Mouse (Mus musculus) kidney, adult 10 weeks (tissue): ENCODE measurements around the gene Gm3839. TPM values are rescaled to one million over a fixed set of nuclear protein-coding genes. Genes with fewer than 3 reads are reported as not detected.

Experiments
- polyA plus RNA-seq: library from polyadenylated mRNA; stranded (reverse); fragments of 350-450 nt; fragmentation: Illumina TruSeq; extraction: RNeasy Lipid Tissue Mini Kit (QIAGEN cat#74804); gene quantifications from one replicate; pipeline ENCODE4 v1.2.3, GENCODE M21; 2014; ENCODE audit warnings: low read depth, low replicate concordance

Gm3839 gene
- 2.8 TPM for polyA plus RNA-seq

GRCm38 (mm10) chr14:11356626-11357025 is at the start of gene Gm3839:
Gene Gm3839, minus strand, starts transcription at chr14:11356726.

Other genes starting within 250 kb of the Gm3839 start
- gene Fhit, start 194.7 kb downstream of the Gm3839 start, polyA plus RNA-seq = 10.4 TPM
- 68.8 TPM for gene Ptprg, start 196.8 kb upstream of the Gm3839 start, polyA plus RNA-seq